Mouse (Mus musculus) heart, adult 2 months (tissue): ENCODE data around the gene Sfxn1.

ENCODE experiments used
- CTCF ChIP-seq: fragments of 200-600 bp; IDR thresholded peaks from 2 replicates; pipeline ENCODE4 v1.8.1; 2022; ENCODE audit warnings: antibody characterized with exemption, mild to moderate bottlenecking, moderate library complexity
- POLR2A ChIP-seq: fragments of 200-500 bp; IDR thresholded peaks from 2 replicates; pipeline ENCODE4 v1.6.1; 2011; ENCODE audit warnings: mild to moderate bottlenecking, low read depth, low read length, control low read depth; ENCODE audit not compliant: insufficient read depth

DNA sequence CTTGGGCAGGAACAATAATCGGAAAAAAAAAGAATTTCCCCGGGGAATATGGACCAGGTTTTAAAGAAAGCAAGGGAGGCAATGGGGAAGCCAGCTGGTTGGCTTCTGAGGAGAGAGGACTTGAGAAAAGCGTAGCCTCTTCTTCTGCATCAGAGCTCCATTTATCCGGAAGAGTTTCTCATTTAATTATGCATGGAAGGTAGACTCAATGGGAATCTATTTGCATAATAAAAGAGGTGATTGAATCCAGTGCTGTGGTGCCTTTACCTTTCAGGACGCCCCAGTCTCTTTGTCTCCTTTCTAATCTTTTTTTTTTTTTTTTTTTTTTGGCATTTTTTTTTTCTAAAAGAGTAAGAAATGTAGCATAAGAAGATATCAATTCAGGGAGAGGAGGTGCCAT, 46.7 kb downstream of the Sfxn1 start:
- TF ChIP-seq POLR2A (no peak), CTCF (no peak)
